Mouse (Mus musculus) hindbrain, embryonic 10.5 days (tissue): ENCODE data around the gene Gm3594. TPM values are rescaled to one million over a fixed set of nuclear protein-coding genes. Genes with fewer than 3 reads are reported as not detected.
A peak's percentile ranks its signal among the peaks of the same experiment; 100 is the strongest.
"Not testable (repeated sequence)": the region's sequence is repeated elsewhere in the genome, so short reads cannot be mapped to it uniquely, and the experiment has no call there.

Experiments used
- DNase-seq: peaks from one replicate; pipeline ENCODE4 v3.0.0-alpha.2; 2017; ENCODE audit warnings: low spot score
- H3K27ac ChIP-seq: fragments of 300-500 bp; sonication (generic); 2 replicates; pipeline ENCODE4 v1.5.1; 2016; ENCODE audit warnings: mild to moderate bottlenecking, moderate library complexity
- H3K27me3 ChIP-seq: fragments of 300-500 bp; sonication (generic); 2 replicates; pipeline ENCODE4 v1.6.1; 2016; ENCODE audit warnings: mild to moderate bottlenecking; ENCODE audit not compliant: poor library complexity, insufficient read depth, severe bottlenecking
- H3K36me3 ChIP-seq: fragments of 300-500 bp; sonication (generic); 2 replicates; pipeline ENCODE4 v1.6.1; 2016; ENCODE audit warnings: mild to moderate bottlenecking, moderate library complexity
- H3K4me1 ChIP-seq: fragments of 300-500 bp; sonication (generic); replicated peaks from 2 replicates; pipeline ENCODE4 v1.6.1; 2016; ENCODE audit warnings: mild to moderate bottlenecking
- H3K4me3 ChIP-seq: fragments of 300-500 bp; sonication (generic); 2 replicates; pipeline ENCODE4 v1.5.1; 2016; ENCODE audit warnings: mild to moderate bottlenecking, moderate library complexity
- H3K9me3 ChIP-seq: fragments of 300-500 bp; sonication (generic); 2 replicates; pipeline ENCODE4 v1.6.1; 2016; ENCODE audit warnings: mild to moderate bottlenecking, moderate library complexity
- WGBS: fragments of 180-500 bp; shearing (Covaris S2); methylation state at CpG from one replicate; pipeline ENCODE4 v1.1.7; 2016; 5-methylcytosine and 5-hydroxymethylcytosine counted together
- polyA plus RNA-seq: library from polyadenylated mRNA; unstranded; fragments of >200 nt; fragmentation: Nextera tagmentation; extraction: Ambion mirVana; gene quantifications from 2 replicates; pipeline ENCODE4 v1.2.1, GENCODE M21; 2016

Gm3594 gene
- not detected in 2 replicates for polyA plus RNA-seq

GRCm38 (mm10) chr14:6444511-6444910, at the start of gene Gm3594:
Gm3594 (minus strand) TSS chr14:6444611.
- not testable (repeated sequence) for H3K27me3 ChIP-seq, H3K36me3 ChIP-seq, DNase-seq, H3K9me3 ChIP-seq, H3K4me1 ChIP-seq, H3K4me3 ChIP-seq, H3K27ac ChIP-seq
- no CpG with 5 or more reads among the region's 4 CpGs for WGBS

GRCm38 (mm10) chr14:6486331-6486730, 41.9 kb upstream of the Gm3594 start:
- WGBS = 60% methylated on average over 1 of the region's 1 CpGs
- H3K9me3 ChIP-seq, H3K27me3 ChIP-seq, H3K4me3 ChIP-seq, H3K36me3 ChIP-seq, H3K4me1 ChIP-seq, H3K27ac ChIP-seq, DNase-seq: not testable (repeated sequence)

GRCm38 (mm10) chr14:6485541-6485940, 41.1 kb upstream of the Gm3594 start:
- H3K27me3 ChIP-seq, H3K27ac ChIP-seq, H3K36me3 ChIP-seq, H3K4me1 ChIP-seq, DNase-seq, H3K4me3 ChIP-seq, H3K9me3 ChIP-seq: not testable (repeated sequence)
- 80% methylated on average over 1 of the region's 1 CpGs for WGBS

- not testable (repeated sequence) for DNase-seq, H3K9me3 ChIP-seq, H3K27ac ChIP-seq, H3K4me3 ChIP-seq, H3K36me3 ChIP-seq, H3K4me1 ChIP-seq, H3K27me3 ChIP-seq
- 82% methylated on average over 8 of the region's 8 CpGs for WGBS
Measured at GRCm38 (mm10) chr14:6482126-6482525, 37.7 kb upstream of the Gm3594 start.

- not testable (repeated sequence) for H3K36me3 ChIP-seq, H3K4me1 ChIP-seq, H3K27ac ChIP-seq, H3K4me3 ChIP-seq, DNase-seq, H3K27me3 ChIP-seq, H3K9me3 ChIP-seq
- 93% methylated on average over 1 of the region's 1 CpGs for WGBS
Measured at GRCm38 (mm10) chr14:6471856-6472255, 27.4 kb upstream of the Gm3594 start.

- H3K27ac ChIP-seq, DNase-seq, H3K27me3 ChIP-seq, H3K9me3 ChIP-seq, H3K4me3 ChIP-seq, H3K4me1 ChIP-seq, H3K36me3 ChIP-seq: not testable (repeated sequence)
- WGBS = 92% methylated on average over 1 of the region's 4 CpGs
Measured at GRCm38 (mm10) chr14:6440774-6441173, 3.6 kb downstream of the Gm3594 start.

- not testable (repeated sequence) for H3K27me3 ChIP-seq, H3K9me3 ChIP-seq, H3K4me1 ChIP-seq, H3K4me3 ChIP-seq, H3K27ac ChIP-seq, DNase-seq, H3K36me3 ChIP-seq
- 75% methylated on average over 2 of the region's 5 CpGs for WGBS
Measured at GRCm38 (mm10) chr14:6440206-6440605, 4.2 kb downstream of the Gm3594 start.

- 14% methylated on average over 24 of the region's 42 CpGs for WGBS
- DNase-seq, H3K27ac ChIP-seq, H3K9me3 ChIP-seq, H3K36me3 ChIP-seq, H3K27me3 ChIP-seq, H3K4me1 ChIP-seq: not testable (repeated sequence)
- H3K4me3 ChIP-seq = peak overlapping the region; percentile 41
Measured at GRCm38 (mm10) chr14:6426766-6427165, 17.6 kb downstream of the Gm3594 start.

GRCm38 (mm10) chr14:6426353-6426752, 18.1 kb downstream of the Gm3594 start:
- not testable (repeated sequence) for H3K27ac ChIP-seq, H3K27me3 ChIP-seq, H3K9me3 ChIP-seq, H3K36me3 ChIP-seq, H3K4me1 ChIP-seq
- DNase-seq = peak; percentile 1
- WGBS = 17% methylated on average over 22 of the region's 22 CpGs
- peak overlapping the region; percentile 41 for H3K4me3 ChIP-seq

GRCm38 (mm10) chr14:6412382-6412781, 32.0 kb downstream of the Gm3594 start, which contains the start of gene Gm3591:
Gm3591 (minus strand) TSS chr14:6412482.
- H3K27me3 ChIP-seq, H3K9me3 ChIP-seq, H3K4me3 ChIP-seq, H3K27ac ChIP-seq, H3K36me3 ChIP-seq, DNase-seq, H3K4me1 ChIP-seq: not testable (repeated sequence)
- no CpG with 5 or more reads among the region's 2 CpGs for WGBS

- not testable (repeated sequence) for DNase-seq, H3K4me3 ChIP-seq, H3K36me3 ChIP-seq, H3K27ac ChIP-seq, H3K4me1 ChIP-seq, H3K27me3 ChIP-seq, H3K9me3 ChIP-seq
- WGBS = 79% methylated on average over 2 of the region's 4 CpGs
Measured at GRCm38 (mm10) chr14:6390219-6390618, 54.2 kb downstream of the Gm3594 start, which contains the start of gene Gm16440. Gm16440 (minus strand) TSS chr14:6390319.

Other genes with a start within 250 kb of the Gm3594 start
- gene Gm21560, start 225.3 kb downstream of the Gm3594 start, polyA plus RNA-seq = not detected in 2 replicates
- gene Gm3411, start 157.4 kb downstream of the Gm3594 start, polyA plus RNA-seq = 1.2 and 2.0 TPM in 2 replicates
- not detected in 2 replicates for gene Gm21103, start 139.8 kb downstream of the Gm3594 start, polyA plus RNA-seq
- not detected in 2 replicates for gene Gm3618, start 100.9 kb downstream of the Gm3594 start, polyA plus RNA-seq
- not detected in 2 replicates for gene Gm16440, start 54.3 kb downstream of the Gm3594 start, polyA plus RNA-seq
- 0.68 and 0.83 TPM in 2 replicates for gene Gm3591, start 32.1 kb downstream of the Gm3594 start, polyA plus RNA-seq
- gene Gm8356, start 92.7 kb upstream of the Gm3594 start, polyA plus RNA-seq = not detected in 2 replicates
- gene Gm3629, start 146.0 kb upstream of the Gm3594 start, polyA plus RNA-seq = 0.34 TPM in 1 of 2 replicates, not detected in the other
- gene Gm3460, start 177.8 kb upstream of the Gm3594 start, polyA plus RNA-seq = not detected in 2 replicates
- gene Gm10251, start 239.6 kb upstream of the Gm3594 start, polyA plus RNA-seq = not detected in 2 replicates